Mouse (Mus musculus) heart, postnatal 0 days (tissue): ENCODE measurements around the gene Ell. TPM values are rescaled to one million over a fixed set of nuclear protein-coding genes. Genes with fewer than 3 reads are reported as not detected.

Experiments
- ATAC-seq: fragments of 200-750 bp; cut with Nextera tagmentation; 2 replicates; pipeline ENCODE4 v1.8.0; 2017; ENCODE audit warnings: low read depth, moderate number of reproducible peaks, moderate library complexity; ENCODE audit not compliant: insufficient read depth
- DNase-seq: peaks from one replicate; pipeline ENCODE4 v3.0.0-alpha.2; 2016; ENCODE audit warnings: low spot score
- H3K27ac ChIP-seq: fragments of 300-500 bp; sonication (generic); 2 replicates; pipeline ENCODE4 v1.5.1; 2014; ENCODE audit warnings: low read depth, mild to moderate bottlenecking
- H3K27me3 ChIP-seq: fragments of 300-500 bp; sonication (generic); 2 replicates; pipeline ENCODE4 v1.6.1; 2014; ENCODE audit warnings: low read length, mixed read lengths; ENCODE audit not compliant: control insufficient read depth, insufficient read depth
- H3K36me3 ChIP-seq: fragments of 300-500 bp; sonication (generic); replicated peaks from 2 replicates; pipeline ENCODE4 v1.6.1; 2014; ENCODE audit warnings: low read length, mixed read lengths; ENCODE audit not compliant: control insufficient read depth, insufficient read depth
- H3K4me1 ChIP-seq: fragments of 300-500 bp; sonication (generic); 2 replicates; pipeline ENCODE4 v1.6.1; 2014; ENCODE audit warnings: antibody characterized with exemption; ENCODE audit not compliant: control insufficient read depth, insufficient read depth
- H3K4me2 ChIP-seq: fragments of 300-500 bp; sonication (generic); 2 replicates; pipeline ENCODE4 v1.6.1; 2014; ENCODE audit warnings: low read depth, mild to moderate bottlenecking, low read length, moderate library complexity
- H3K4me3 ChIP-seq: fragments of 300-500 bp; sonication (generic); 2 replicates; pipeline ENCODE4 v1.5.1; 2014; ENCODE audit warnings: low read depth, low read length
- H3K9ac ChIP-seq: fragments of 300-500 bp; sonication (generic); replicated peaks from 2 replicates; pipeline ENCODE4 v1.6.1; 2014; ENCODE audit warnings: low read depth, low read length, mixed read lengths
- H3K9me3 ChIP-seq: fragments of 300-500 bp; sonication (generic); replicated peaks from 2 replicates; pipeline ENCODE4 v1.6.1; 2016; ENCODE audit warnings: low read length; ENCODE audit not compliant: control insufficient read depth
- CTCF ChIP-seq: IDR thresholded peaks from 2 replicates; pipeline ENCODE4 v1.5.1; 2016; ENCODE audit warnings: antibody characterized with exemption, control low read depth, low read depth
- EP300 ChIP-seq: IDR thresholded peaks from 2 replicates; pipeline ENCODE4 v1.6.1; 2016; ENCODE audit warnings: antibody characterized with exemption, low read depth
- WGBS: fragments of 180-500 bp; shearing (Covaris S2); extraction: QIAGEN DNeasy Blood & Tissue Kit; methylation state at CpG from one replicate; pipeline ENCODE4 v1.1.7; 2014; 5-methylcytosine and 5-hydroxymethylcytosine counted together
- polyA plus RNA-seq: library from polyadenylated mRNA; unstranded; fragments of >200 nt; fragmentation: Nextera tagmentation; extraction: Ambion mirVana; gene quantifications from 2 replicates; pipeline ENCODE4 v1.2.1, GENCODE M21; 2015
- total RNA-seq: library from RNA; depleted of rRNA; stranded (reverse); fragments of >200 nt; gene quantifications from 2 replicates; pipeline ENCODE4 v1.2.3, GENCODE M21; 2014; ENCODE audit warnings: low replicate concordance; rRNA removed

Ell gene
- total and polyA plus RNA-seq, 2 experiments from 2014 or later = 7.3 to 9.1 TPM

GRCm38 (mm10) chr8:70638752-70639151, 99.5 kb downstream of the Ell start:
- Histone ChIP-seq H3K4me3 (no peak overlapping the region), H3K9ac (no peak overlapping the region)

More at GRCm38 (mm10) chr8:70638752-70639151, 99.5 kb downstream of the Ell start:
- peaks cover 20% of the 10 kb centered on the region for H3K4me1 ChIP-seq
- DNase-seq (no peak), ATAC-seq (no peak)
- H3K9me3 ChIP-seq = no peaks in the 10 kb centered on the region
- TF ChIP-seq CTCF (no peak), EP300 (no peak)
- 40% methylated on average over 9 of the region's 9 CpGs for WGBS
- H3K36me3 ChIP-seq = no peaks in the 10 kb centered on the region
- no peak overlapping the region for H3K4me2 ChIP-seq
- H3K27ac ChIP-seq = peak overlapping the region; percentile 30; the same call in 1 of the 2 replicates
- H3K27me3 ChIP-seq = no peaks in the 10 kb centered on the region

Other genes with a start within 250 kb of the Ell start
- 33.1 and 35.6 TPM in 2 replicates for gene Ddx49, start 237.0 kb upstream of the Ell start, total RNA-seq
- 24.4 and 26.7 TPM in 2 replicates for gene Ddx49, start 237.0 kb upstream of the Ell start, polyA plus RNA-seq
- gene Cope, start 236.9 kb upstream of the Ell start, total RNA-seq = 154 and 193 TPM in 2 replicates
- gene Cope, start 236.9 kb upstream of the Ell start, polyA plus RNA-seq = 294 and 295 TPM in 2 replicates
- 0.80 TPM in 1 of 2 replicates, not detected in the other for gene Cers1, start 223.7 kb upstream of the Ell start, total RNA-seq
- gene Cers1, start 223.7 kb upstream of the Ell start, polyA plus RNA-seq = 0.27 and 0.59 TPM in 2 replicates
- not detected in 2 replicates for gene Gdf1, start 209.6 kb upstream of the Ell start, total RNA-seq
- gene Gdf1, start 209.6 kb upstream of the Ell start, polyA plus RNA-seq = 0.18 and 0.20 TPM in 2 replicates
- 16.5 and 26.3 TPM in 2 replicates for gene Upf1, start 186.2 kb upstream of the Ell start, total RNA-seq
- gene Upf1, start 186.2 kb upstream of the Ell start, polyA plus RNA-seq = 7.0 and 7.5 TPM in 2 replicates
- 3.2 and 9.8 TPM in 2 replicates for gene Comp, start 165.9 kb upstream of the Ell start, total RNA-seq
- gene Comp, start 165.9 kb upstream of the Ell start, polyA plus RNA-seq = 4.2 and 4.4 TPM in 2 replicates
- gene Crtc1, start 99.9 kb upstream of the Ell start, total RNA-seq = 6.0 and 6.5 TPM in 2 replicates
- gene Crtc1, start 99.9 kb upstream of the Ell start, polyA plus RNA-seq = 6.0 and 6.9 TPM in 2 replicates
- gene Klhl26, start 62.5 kb upstream of the Ell start, total RNA-seq = 15.8 and 22.6 TPM in 2 replicates
- gene Klhl26, start 62.5 kb upstream of the Ell start, polyA plus RNA-seq = 7.1 and 8.7 TPM in 2 replicates
- not detected in 2 replicates for gene Tmem59l, start 52.1 kb upstream of the Ell start, total RNA-seq
- not detected in 2 replicates for gene Tmem59l, start 52.1 kb upstream of the Ell start, polyA plus RNA-seq
- gene Crlf1, start 46.3 kb upstream of the Ell start, total RNA-seq = not detected in 2 replicates
- gene Crlf1, start 46.3 kb upstream of the Ell start, polyA plus RNA-seq = 0.16 and 0.66 TPM in 2 replicates
- gene Rex1bd, start 32.7 kb upstream of the Ell start, total RNA-seq = 121 and 145 TPM in 2 replicates
- 139 and 146 TPM in 2 replicates for gene Rex1bd, start 32.7 kb upstream of the Ell start, polyA plus RNA-seq
- gene Uba52, start 28.7 kb upstream of the Ell start, total RNA-seq = 887 and 1,064 TPM in 2 replicates
- gene Uba52, start 28.7 kb upstream of the Ell start, polyA plus RNA-seq = 1,011 and 1,075 TPM in 2 replicates
- gene Fkbp8, start 11.7 kb upstream of the Ell start, total RNA-seq = 422 and 440 TPM in 2 replicates
- gene Fkbp8, start 11.7 kb upstream of the Ell start, polyA plus RNA-seq = 195 and 200 TPM in 2 replicates
- gene Kxd1, start 11.5 kb upstream of the Ell start, total RNA-seq = 110 and 120 TPM in 2 replicates
- 93.5 and 96.7 TPM in 2 replicates for gene Kxd1, start 11.5 kb upstream of the Ell start, polyA plus RNA-seq
- gene Isyna1, start 54.9 kb downstream of the Ell start, total RNA-seq = 111 and 125 TPM in 2 replicates
- gene Isyna1, start 54.9 kb downstream of the Ell start, polyA plus RNA-seq = 53.3 and 59.6 TPM in 2 replicates
- gene Ssbp4, start 69.4 kb downstream of the Ell start, total RNA-seq = 107 and 143 TPM in 2 replicates
- gene Ssbp4, start 69.4 kb downstream of the Ell start, polyA plus RNA-seq = 55.6 and 57.3 TPM in 2 replicates
- 1.5 and 2.2 TPM in 2 replicates for gene Lrrc25, start 76.7 kb downstream of the Ell start, total RNA-seq
- gene Lrrc25, start 76.7 kb downstream of the Ell start, polyA plus RNA-seq = 1.3 and 1.6 TPM in 2 replicates
- 0.15 and 5.4 TPM in 2 replicates for gene Gdf15, start 93.0 kb downstream of the Ell start, total RNA-seq
- gene Gdf15, start 93.0 kb downstream of the Ell start, polyA plus RNA-seq = 1.4 and 1.7 TPM in 2 replicates
- 18.0 and 36.3 TPM in 2 replicates for gene Pgpep1, start 120.9 kb downstream of the Ell start, total RNA-seq
- gene Pgpep1, start 120.9 kb downstream of the Ell start, polyA plus RNA-seq = 26.9 and 29.1 TPM in 2 replicates
- 438 and 495 TPM in 2 replicates for gene Lsm4, start 133.8 kb downstream of the Ell start, total RNA-seq
- gene Lsm4, start 133.8 kb downstream of the Ell start, polyA plus RNA-seq = 202 and 205 TPM in 2 replicates
- gene Jund, start 159.5 kb downstream of the Ell start, total RNA-seq = 322 and 503 TPM in 2 replicates
- 45.9 and 49.5 TPM in 2 replicates for gene Jund, start 159.5 kb downstream of the Ell start, polyA plus RNA-seq
- not detected in 2 replicates for gene Iqcn, start 164.0 kb downstream of the Ell start, total RNA-seq
- gene Iqcn, start 164.0 kb downstream of the Ell start, polyA plus RNA-seq = not detected in 2 replicates
- gene Gm3336, start 179.1 kb downstream of the Ell start, total RNA-seq = not detected in 2 replicates
- gene Gm3336, start 179.1 kb downstream of the Ell start, polyA plus RNA-seq = not detected in 2 replicates
- gene Pde4c, start 184.3 kb downstream of the Ell start, total RNA-seq = 0.42 and 1.2 TPM in 2 replicates
- gene Pde4c, start 184.3 kb downstream of the Ell start, polyA plus RNA-seq = 0.44 and 0.56 TPM in 2 replicates
- gene Rab3a, start 215.2 kb downstream of the Ell start, total RNA-seq = 21.4 and 40.3 TPM in 2 replicates
- gene Rab3a, start 215.2 kb downstream of the Ell start, polyA plus RNA-seq = 32.7 and 32.8 TPM in 2 replicates
- gene Mpv17l2, start 221.5 kb downstream of the Ell start, total RNA-seq = 26.6 and 56.3 TPM in 2 replicates
- 50.3 and 54.0 TPM in 2 replicates for gene Mpv17l2, start 221.5 kb downstream of the Ell start, polyA plus RNA-seq
- 36.6 and 39.3 TPM in 2 replicates for gene Pik3r2, start 237.3 kb downstream of the Ell start, total RNA-seq
- gene Pik3r2, start 237.3 kb downstream of the Ell start, polyA plus RNA-seq = 30.2 and 32.5 TPM in 2 replicates